Mouse (Mus musculus) liver, embryonic 16.5 days (tissue): ENCODE data around the gene Ppp2r1b. TPM values are rescaled to one million over a fixed set of nuclear protein-coding genes. Genes with fewer than 3 reads are reported as not detected.
A peak's percentile ranks its signal among the peaks of the same experiment; 100 is the strongest.

ENCODE experiments used
- ATAC-seq: fragments of 200-750 bp; cut with Nextera tagmentation; 2 replicates; pipeline ENCODE4 v1.8.0; 2017; ENCODE audit warnings: low read depth, mild to moderate bottlenecking, moderate number of reproducible peaks, moderate library complexity
- H3K27ac ChIP-seq: fragments of 300-500 bp; sonication (generic); 2 replicates; pipeline ENCODE4 v1.5.1; 2014; ENCODE audit warnings: mild to moderate bottlenecking, low read length
- H3K27me3 ChIP-seq: fragments of 300-500 bp; sonication (generic); 2 replicates; pipeline ENCODE4 v1.6.1; 2014; ENCODE audit warnings: low read depth, low read length, mixed read lengths; ENCODE audit not compliant: control insufficient read depth, insufficient read depth
- H3K36me3 ChIP-seq: fragments of 300-500 bp; sonication (generic); 2 replicates; pipeline ENCODE4 v1.6.1; 2014; ENCODE audit warnings: mild to moderate bottlenecking; ENCODE audit not compliant: control insufficient read depth, insufficient read depth
- H3K4me1 ChIP-seq: fragments of 300-500 bp; sonication (generic); 2 replicates; pipeline ENCODE4 v1.6.1; 2014; ENCODE audit warnings: low read depth, low read length, mixed read lengths; ENCODE audit not compliant: control insufficient read depth
- H3K4me2 ChIP-seq: fragments of 300-500 bp; sonication (generic); 2 replicates; pipeline ENCODE4 v1.6.1; 2014; ENCODE audit warnings: low read depth, low read length, mixed read lengths
- H3K4me3 ChIP-seq: fragments of 300-500 bp; sonication (generic); 2 replicates; pipeline ENCODE4 v1.5.1; 2014; ENCODE audit warnings: low read depth, mild to moderate bottlenecking, low read length
- H3K9ac ChIP-seq: fragments of 300-500 bp; sonication (generic); 2 replicates; pipeline ENCODE4 v1.6.1; 2014; ENCODE audit warnings: low read depth, low read length
- H3K9me3 ChIP-seq: fragments of 300-500 bp; sonication (generic); replicated peaks from 2 replicates; pipeline ENCODE4 v1.6.1; 2016; ENCODE audit warnings: low read length; ENCODE audit not compliant: control insufficient read depth
- WGBS: fragments of 180-500 bp; shearing (Covaris S2); extraction: QIAGEN DNeasy Blood & Tissue Kit; methylation state at CpG from one replicate; pipeline ENCODE4 v1.1.7; 2014; ENCODE audit not compliant: insufficient replicate concordance; 5-methylcytosine and 5-hydroxymethylcytosine counted together
- polyA plus RNA-seq: library from polyadenylated mRNA; unstranded; fragments of >200 nt; fragmentation: Nextera tagmentation; extraction: Ambion mirVana; gene quantifications from 2 replicates; pipeline ENCODE4 v1.2.1, GENCODE M21; 2015

The Ppp2r1b gene
- polyA plus RNA-seq, 1 experiment from 2014 or later: 59.4 TPM

DNA sequence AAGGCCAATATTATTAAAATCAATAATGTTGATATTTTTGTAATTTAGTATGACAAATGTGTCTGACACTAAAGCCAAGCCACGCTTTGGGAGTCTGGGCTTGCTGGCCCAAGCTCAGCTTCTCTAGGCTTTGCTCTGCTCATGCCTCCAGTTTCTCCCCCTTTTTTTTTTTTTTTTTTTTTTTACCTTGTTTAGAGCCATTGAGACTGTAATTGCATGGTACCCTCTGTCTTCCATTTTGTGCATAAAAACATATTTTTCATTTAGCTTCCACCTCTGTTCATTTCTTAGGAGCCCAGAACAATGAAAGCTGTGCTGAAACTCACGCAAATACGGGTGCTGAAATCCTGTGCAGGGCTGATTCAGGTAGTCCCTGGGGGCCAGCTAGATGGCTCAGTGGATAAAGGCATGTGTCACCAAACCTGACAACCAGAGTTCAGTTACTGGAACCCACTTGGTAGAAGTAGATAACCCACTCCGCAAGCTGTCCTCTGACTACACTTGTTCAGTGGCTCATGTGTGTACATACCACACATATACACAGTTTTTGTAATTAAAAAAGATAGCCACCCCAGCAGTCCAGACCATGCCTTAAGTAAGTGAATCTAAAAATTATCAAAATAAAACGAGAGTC is 10.1 kb downstream of the Ppp2r1b start:
- Histone ChIP-seq H3K27me3 (no peaks in the 10 kb centered on the region), H3K27ac (peak overlapping the region; percentile 94), H3K9me3 (no peaks in the 10 kb centered on the region), H3K4me2 (peak overlapping the region; percentile 86), H3K36me3 (peaks cover 14% of the 10 kb centered on the region), H3K4me1 (peaks cover 63% of the 10 kb centered on the region), H3K9ac (peak overlapping the region; percentile 91), H3K4me3 (peak overlapping the region; percentile 95)
- peak; percentile 41 for ATAC-seq
- WGBS: 29% methylated on average over 5 of the region's 5 CpGs

DNA sequence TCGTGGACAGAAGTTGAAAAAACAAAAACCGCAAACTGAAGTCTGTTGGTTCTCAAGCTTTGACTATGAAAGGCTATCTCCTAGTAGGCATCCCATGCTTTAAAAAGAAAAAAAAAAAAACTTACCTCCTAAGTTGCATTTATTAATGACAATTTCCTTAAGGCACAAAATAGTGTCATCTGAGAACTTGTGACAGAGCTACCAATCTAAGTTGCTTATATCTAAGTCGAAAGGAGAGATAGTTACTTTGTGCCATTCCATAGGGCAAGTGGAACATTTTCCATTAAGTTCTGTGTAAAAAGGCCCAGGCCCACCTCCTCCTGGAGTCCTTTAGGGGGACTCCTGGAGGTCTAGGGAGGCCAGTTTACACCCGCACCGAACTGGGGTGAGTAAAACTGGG is 10.7 kb downstream of the Ppp2r1b start:
- Histone ChIP-seq H3K27me3 (no peaks in the 10 kb centered on the region), H3K4me3 (peak overlapping the region; percentile 95), H3K4me1 (peaks cover 59% of the 10 kb centered on the region), H3K27ac (peak overlapping the region; percentile 94), H3K36me3 (peaks cover 19% of the 10 kb centered on the region), H3K4me2 (peak overlapping the region; percentile 86), H3K9ac (peak overlapping the region; percentile 91), H3K9me3 (no peaks in the 10 kb centered on the region)
- 39% methylated on average over 5 of the region's 5 CpGs for WGBS
- ATAC-seq: no peak

DNA sequence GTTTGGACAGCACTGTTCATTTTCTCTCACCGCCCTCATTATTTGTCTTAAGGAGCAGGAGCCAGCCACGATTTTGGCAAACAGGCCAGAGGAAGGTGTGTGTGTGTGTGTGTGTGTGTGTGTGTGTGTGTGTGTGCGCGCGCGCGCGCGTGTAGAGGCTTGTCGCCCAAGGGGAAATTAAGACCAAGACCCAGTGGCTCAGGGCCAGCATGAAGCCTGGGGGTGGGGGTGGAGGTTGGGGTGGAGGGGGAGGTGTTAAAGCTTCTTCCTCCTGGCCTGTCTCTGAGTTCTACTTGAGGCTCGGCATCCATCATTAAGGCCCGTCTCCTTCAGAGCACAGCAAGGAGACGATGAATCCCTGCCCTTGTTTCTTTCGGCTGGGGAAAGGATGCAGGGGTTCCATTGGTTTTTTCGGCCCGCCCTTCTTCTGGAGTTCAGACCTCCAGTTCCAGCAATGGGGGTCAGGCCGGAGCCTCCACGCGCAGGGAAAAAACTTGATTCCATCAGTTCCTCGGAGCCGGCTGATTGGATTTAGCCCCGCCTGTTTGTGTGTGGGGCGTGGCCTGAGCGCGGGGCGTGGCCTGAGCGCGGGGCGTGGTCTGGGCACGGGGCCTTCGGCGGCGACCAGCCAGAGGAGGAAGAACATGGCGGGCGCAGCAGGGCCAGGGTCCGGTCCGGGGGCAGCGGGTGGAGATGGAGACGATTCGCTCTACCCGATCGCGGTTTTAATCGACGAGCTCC is 11.4 kb downstream of the Ppp2r1b start:
- Histone ChIP-seq H3K4me2 (peak overlapping the region; percentile 86), H3K27ac (peak overlapping the region; percentile 94), H3K9me3 (no peaks in the 10 kb centered on the region), H3K4me3 (peak overlapping the region; percentile 95), H3K27me3 (no peaks in the 10 kb centered on the region), H3K9ac (peak overlapping the region; percentile 91), H3K4me1 (peaks cover 54% of the 10 kb centered on the region), H3K36me3 (peaks cover 26% of the 10 kb centered on the region)
- peak; percentile 71 for ATAC-seq
- WGBS: 1% methylated on average over 45 of the region's 45 CpGs

DNA sequence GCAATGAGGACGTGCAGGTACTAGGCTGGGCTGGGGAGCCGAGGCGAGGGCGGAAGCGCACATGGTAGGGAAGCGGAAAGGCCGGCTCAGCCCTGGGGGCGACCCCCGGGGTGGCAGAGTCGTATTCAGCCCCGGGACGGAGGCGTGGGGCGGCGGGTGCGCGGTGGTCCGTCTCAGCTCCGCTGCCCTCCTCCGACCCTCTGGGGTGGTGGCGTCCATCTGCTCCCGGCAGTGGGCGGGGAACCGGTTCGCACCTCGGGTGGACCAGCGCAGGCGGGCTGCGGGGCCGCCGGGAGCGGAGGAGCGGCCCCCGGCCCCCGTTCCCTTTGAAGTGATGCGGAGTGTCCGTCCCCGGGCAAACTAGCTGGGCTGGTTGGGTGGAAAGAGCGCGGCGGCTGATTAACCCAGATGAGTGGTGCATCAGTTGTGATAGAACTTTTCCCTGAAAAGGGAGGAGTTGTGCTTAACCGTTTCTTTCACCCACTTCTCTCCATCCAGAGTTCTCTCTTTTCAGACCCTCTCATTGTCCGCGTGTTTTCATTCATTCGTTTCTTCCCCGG is 12.1 kb downstream of the Ppp2r1b start:
- Histone ChIP-seq H3K4me3 (peak overlapping the region; percentile 95), H3K4me1 (peaks cover 54% of the 10 kb centered on the region), H3K9me3 (no peaks in the 10 kb centered on the region), H3K36me3 (peaks cover 33% of the 10 kb centered on the region), H3K4me2 (peak overlapping the region; percentile 86), H3K27ac (peak overlapping the region; percentile 94), H3K9ac (peak overlapping the region; percentile 91), H3K27me3 (no peaks in the 10 kb centered on the region)
- peak; percentile 49 for ATAC-seq
- WGBS: 0% methylated on average over 36 of the region's 46 CpGs

DNA sequence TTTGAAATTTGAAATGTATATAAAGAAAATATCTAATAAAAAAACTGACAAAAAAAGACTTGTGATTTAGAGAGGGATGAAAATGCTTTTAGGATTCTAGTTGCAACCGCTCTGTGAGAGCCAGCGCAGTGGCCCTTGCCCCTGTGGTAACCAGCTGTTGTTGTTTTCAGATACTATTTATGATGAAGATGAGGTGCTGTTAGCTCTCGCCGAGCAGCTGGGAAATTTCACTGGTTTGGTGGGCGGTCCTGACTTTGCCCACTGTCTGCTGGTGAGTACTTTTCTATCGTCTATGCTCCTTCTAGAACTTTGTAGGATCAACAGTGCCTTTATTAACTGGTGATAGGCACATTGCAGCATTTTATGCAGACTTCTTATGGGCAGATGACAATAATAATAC is 13.6 kb downstream of the Ppp2r1b start:
- no peak overlapping the region; the same call in 1 of the 2 replicates for H3K4me3 ChIP-seq
- peaks cover 40% of the 10 kb centered on the region for H3K4me1 ChIP-seq
- no peak overlapping the region for H3K27ac ChIP-seq
- H3K36me3 ChIP-seq: peaks cover 47% of the 10 kb centered on the region
- 86% methylated on average over 6 of the region's 6 CpGs for WGBS
- peak overlapping the region; percentile 38; the same call in 1 of the 2 replicates for H3K4me2 ChIP-seq
- no peak overlapping the region for H3K9ac ChIP-seq
- no peaks in the 10 kb centered on the region for H3K27me3 ChIP-seq
- ATAC-seq: no peak
- H3K9me3 ChIP-seq: no peaks in the 10 kb centered on the region

DNA sequence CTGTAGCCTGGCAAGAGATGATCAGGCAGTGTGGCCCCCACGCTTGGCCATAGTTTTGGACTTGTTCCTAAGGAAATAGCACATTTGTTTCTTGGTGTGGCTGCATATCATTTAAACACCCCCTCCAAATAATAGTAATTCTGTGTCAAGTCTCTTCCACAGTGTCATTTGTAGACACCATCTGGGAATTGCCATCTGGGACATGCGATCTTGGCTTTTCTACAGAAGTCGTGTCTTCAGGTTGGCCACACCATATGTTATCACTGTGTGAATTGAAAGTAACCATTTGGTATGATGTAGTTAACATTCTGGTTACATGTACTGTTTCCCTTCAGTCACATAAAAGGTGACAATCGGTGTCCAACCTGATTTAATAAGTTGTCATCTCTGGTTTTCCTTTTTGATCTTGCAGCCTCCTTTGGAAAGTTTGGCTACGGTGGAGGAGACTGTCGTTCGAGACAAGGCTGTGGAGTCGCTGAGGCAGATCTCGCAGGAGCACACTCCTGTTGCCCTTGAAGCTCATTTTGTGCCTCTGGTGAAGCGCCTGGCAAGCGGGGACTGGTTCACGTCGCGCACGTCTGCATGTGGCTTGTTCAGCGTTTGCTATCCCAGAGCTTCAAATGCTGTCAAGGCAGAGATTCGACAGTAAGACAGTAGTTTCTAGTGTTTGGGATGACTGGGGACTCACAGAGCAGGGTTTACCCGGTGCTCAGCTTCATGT is 16.2 kb downstream of the Ppp2r1b start:
- Histone ChIP-seq H3K27me3 (no peaks in the 10 kb centered on the region), H3K4me2 (no peak overlapping the region), H3K4me3 (no peak overlapping the region), H3K36me3 (peaks cover 68% of the 10 kb centered on the region), H3K9me3 (no peaks in the 10 kb centered on the region), H3K9ac (no peak overlapping the region), H3K27ac (no peak overlapping the region), H3K4me1 (peaks cover 15% of the 10 kb centered on the region)
- WGBS: 91% methylated on average over 18 of the region's 18 CpGs
- no peak for ATAC-seq

DNA sequence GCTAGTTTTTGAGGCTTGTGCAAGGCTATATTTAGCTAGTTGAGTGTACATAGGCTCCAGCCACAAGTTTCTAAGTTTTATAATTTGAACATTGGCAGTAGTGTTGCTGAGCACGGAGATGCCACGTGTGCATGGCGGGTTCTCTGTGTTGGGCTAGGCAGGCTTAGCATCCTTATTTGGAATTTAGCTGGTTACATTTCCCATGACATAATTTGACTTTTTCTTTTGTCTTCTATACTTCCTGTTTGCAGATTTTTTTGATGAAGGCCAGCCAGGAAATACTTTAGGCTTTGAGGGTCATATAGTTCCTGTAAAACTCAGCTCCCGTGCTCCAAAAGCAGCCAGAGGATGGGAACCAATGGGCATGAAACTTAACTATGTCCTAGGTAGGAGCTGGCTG is 18.7 kb downstream of the Ppp2r1b start:
- no peaks in the 10 kb centered on the region for H3K27me3 ChIP-seq
- ATAC-seq: no peak
- H3K9me3 ChIP-seq: no peaks in the 10 kb centered on the region
- H3K4me3 ChIP-seq: no peak overlapping the region
- H3K9ac ChIP-seq: no peak overlapping the region
- no peak overlapping the region for H3K4me2 ChIP-seq
- 90% methylated on average over 4 of the region's 4 CpGs for WGBS
- H3K36me3 ChIP-seq: peaks cover 90% of the 10 kb centered on the region
- peaks cover 4% of the 10 kb centered on the region for H3K4me1 ChIP-seq
- H3K27ac ChIP-seq: no peak overlapping the region

DNA sequence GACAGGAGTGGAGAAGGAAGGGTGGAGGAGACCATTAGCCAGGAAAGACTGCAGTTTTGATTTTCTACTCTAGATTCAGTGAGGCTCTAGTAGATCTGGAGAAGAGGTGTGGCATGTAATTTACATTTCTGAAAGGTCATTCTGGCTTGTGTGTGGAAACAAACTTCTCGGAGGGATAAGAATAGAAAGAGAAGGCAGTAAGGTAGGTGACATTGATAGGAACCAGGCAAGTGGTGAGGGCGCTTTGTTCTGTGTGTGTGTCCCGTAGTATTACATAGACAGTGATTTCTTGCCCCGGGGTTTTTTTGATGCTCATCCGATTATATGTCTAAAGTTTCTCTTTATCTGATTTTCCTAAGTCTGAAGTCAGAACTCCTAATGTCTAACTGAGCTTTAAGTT is 19.8 kb downstream of the Ppp2r1b start:
- ATAC-seq: no peak

More for the DNA sequence above, 19.8 kb downstream of the Ppp2r1b start:
- Histone ChIP-seq H3K27ac (no peak overlapping the region), H3K9ac (no peak overlapping the region), H3K4me3 (no peak overlapping the region), H3K4me2 (no peak overlapping the region), H3K36me3 (peaks cover 89% of the 10 kb centered on the region), H3K4me1 (peaks cover 3% of the 10 kb centered on the region), H3K9me3 (no peaks in the 10 kb centered on the region), H3K27me3 (no peaks in the 10 kb centered on the region)
- 88% methylated on average over 5 of the region's 5 CpGs for WGBS
